Mouse (Mus musculus) neural tube, embryonic 14.5 days (tissue): ENCODE measurements at regions not wholly inside any gene's neighbourhood (a gene's known extent, or its start where the extent isn't known, plus 50 kb on each side); places are given as distances from the start of the nearest gene placed in this dataset.

Experiments used
- ATAC-seq: fragments of 200-750 bp; cut with Nextera tagmentation; 2 replicates; pipeline ENCODE4 v1.8.0; 2017; ENCODE audit warnings: low read depth, mild to moderate bottlenecking, moderate TSS enrichment, moderate library complexity
- H3K27ac ChIP-seq: fragments of 300-500 bp; sonication (generic); 2 replicates; pipeline ENCODE4 v1.5.1; 2014; ENCODE audit warnings: low read depth, mild to moderate bottlenecking, control low read depth, low read length, moderate library complexity, mixed read lengths
- H3K27me3 ChIP-seq: fragments of 300-500 bp; sonication (generic); 2 replicates; pipeline ENCODE4 v1.6.1; 2014; ENCODE audit warnings: low read length; ENCODE audit not compliant: control insufficient read depth, insufficient read depth
- H3K36me3 ChIP-seq: fragments of 300-500 bp; sonication (generic); 2 replicates; pipeline ENCODE4 v1.6.1; 2014; ENCODE audit warnings: low read length, mixed read lengths; ENCODE audit not compliant: control insufficient read depth, insufficient read depth
- H3K4me1 ChIP-seq: fragments of 300-500 bp; sonication (generic); 2 replicates; pipeline ENCODE4 v1.6.1; 2014; ENCODE audit warnings: low read length; ENCODE audit not compliant: control insufficient read depth, insufficient read depth
- H3K4me2 ChIP-seq: fragments of 300-500 bp; sonication (generic); 2 replicates; pipeline ENCODE4 v1.6.1; 2014; ENCODE audit warnings: mild to moderate bottlenecking, low read depth, low read length, control low read depth
- H3K4me3 ChIP-seq: fragments of 300-500 bp; sonication (generic); 2 replicates; pipeline ENCODE4 v1.5.1; 2014; ENCODE audit warnings: low read depth, low read length, control low read depth, mixed read lengths
- H3K9ac ChIP-seq: fragments of 300-500 bp; sonication (generic); replicated peaks from 2 replicates; pipeline ENCODE4 v1.6.1; 2014; ENCODE audit warnings: low read depth, mild to moderate bottlenecking, control low read depth, low read length, mixed read lengths
- H3K9me3 ChIP-seq: fragments of 300-500 bp; sonication (generic); 2 replicates; pipeline ENCODE4 v1.6.1; 2016; ENCODE audit warnings: low read length; ENCODE audit not compliant: control insufficient read depth
- WGBS: fragments of 180-500 bp; shearing (Covaris S2); extraction: QIAGEN DNeasy Blood & Tissue Kit; methylation state at CpG from one replicate; pipeline ENCODE4 v1.1.7; 2014; 5-methylcytosine and 5-hydroxymethylcytosine counted together

DNA sequence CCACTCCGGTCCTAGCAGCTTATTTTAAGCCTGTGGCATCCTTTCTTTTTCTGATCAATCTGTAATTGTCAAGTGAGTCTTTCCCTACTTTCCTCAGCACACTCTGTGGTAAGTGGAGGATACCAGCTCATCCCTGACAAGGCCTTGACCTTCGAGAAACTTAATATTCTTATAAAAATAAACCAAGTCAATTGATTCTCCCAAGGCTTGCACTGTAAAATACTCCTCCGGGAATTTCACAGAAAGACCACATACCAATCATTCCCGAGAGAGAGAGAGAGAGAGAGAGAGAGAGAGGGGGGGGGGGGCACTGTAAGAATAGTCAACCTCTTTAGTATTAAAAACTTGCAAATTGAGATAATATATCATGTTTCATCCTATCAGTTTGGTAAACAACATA, 173.1 kb upstream of the Tank start:
- H3K4me1 ChIP-seq, result 0 out of 2 replicates have a peak, but pooled peaks cover 2% of the 10 kb centered on the region
- H3K9me3 ChIP-seq, result no peaks in the 10 kb centered on the region
- no peak overlapping the region for H3K27ac ChIP-seq
- H3K4me3 ChIP-seq, result no peak overlapping the region
- no peak overlapping the region for H3K9ac ChIP-seq
- H3K4me2 ChIP-seq, result no peak overlapping the region
- WGBS, result 66% methylated on average over 4 of the region's 4 CpGs
- H3K36me3 ChIP-seq, result no peaks in the 10 kb centered on the region
- ATAC-seq, result no peak
- no peaks in the 10 kb centered on the region for H3K27me3 ChIP-seq

DNA sequence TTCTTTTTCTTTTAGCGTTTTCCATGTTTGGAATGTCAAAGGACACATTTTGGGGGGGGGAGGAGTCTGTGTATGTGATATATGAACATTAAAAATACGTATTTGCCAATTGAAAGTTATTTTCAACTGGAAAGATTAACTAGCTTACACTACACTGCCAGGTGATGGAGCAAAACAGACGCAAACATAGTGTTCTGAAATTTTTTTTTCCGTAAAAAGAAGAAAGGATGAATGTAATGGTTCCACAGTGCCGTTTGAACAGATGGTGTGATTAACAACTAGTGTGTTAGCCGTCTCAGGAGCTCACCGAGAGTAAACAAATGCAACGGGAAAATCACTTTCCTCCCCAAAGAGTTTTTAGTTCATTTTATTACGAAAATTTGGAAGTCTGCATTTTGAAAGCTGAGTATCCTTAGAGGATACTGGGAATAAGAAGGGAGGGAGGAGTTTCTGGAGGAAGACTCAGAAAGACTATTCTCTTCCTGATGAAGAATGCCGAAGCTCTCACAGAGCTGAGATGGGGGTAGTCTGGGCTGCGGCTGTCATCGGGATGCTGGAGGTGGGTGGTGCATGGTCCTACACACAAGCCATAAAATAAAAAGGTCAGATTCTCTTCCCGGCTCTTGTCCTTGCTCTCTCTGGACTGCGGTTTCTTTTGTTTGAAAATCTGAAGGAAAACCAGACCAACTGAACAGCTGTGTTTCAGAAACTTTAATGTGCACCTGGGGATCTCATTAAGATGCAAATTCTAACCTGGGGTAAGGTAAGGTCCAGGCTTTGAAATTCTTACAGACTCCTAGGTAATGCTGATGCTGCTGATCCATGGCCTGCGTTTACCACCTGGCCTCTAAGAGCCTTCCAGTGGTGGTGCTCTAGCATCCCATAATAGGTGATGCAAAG, 175.5 kb upstream of the Tank start:
- ATAC-seq, result peak; percentile 64
- WGBS, result 3% methylated on average over 15 of the region's 15 CpGs
- peak overlapping the region; percentile 29; the same call in 1 of the 2 replicates for H3K27ac ChIP-seq
- H3K4me3 ChIP-seq, result peak overlapping the region; percentile 28
- peak overlapping the region; percentile 63 for H3K4me2 ChIP-seq
- H3K9ac ChIP-seq, result peak overlapping the region; percentile 32; the same call in 1 of the 2 replicates
- 0 out of 2 replicates have a peak, but pooled peaks cover 7% of the 10 kb centered on the region for H3K4me1 ChIP-seq
- H3K27me3 ChIP-seq, result no peaks in the 10 kb centered on the region
- no peaks in the 10 kb centered on the region for H3K9me3 ChIP-seq
- no peaks in the 10 kb centered on the region for H3K36me3 ChIP-seq

DNA sequence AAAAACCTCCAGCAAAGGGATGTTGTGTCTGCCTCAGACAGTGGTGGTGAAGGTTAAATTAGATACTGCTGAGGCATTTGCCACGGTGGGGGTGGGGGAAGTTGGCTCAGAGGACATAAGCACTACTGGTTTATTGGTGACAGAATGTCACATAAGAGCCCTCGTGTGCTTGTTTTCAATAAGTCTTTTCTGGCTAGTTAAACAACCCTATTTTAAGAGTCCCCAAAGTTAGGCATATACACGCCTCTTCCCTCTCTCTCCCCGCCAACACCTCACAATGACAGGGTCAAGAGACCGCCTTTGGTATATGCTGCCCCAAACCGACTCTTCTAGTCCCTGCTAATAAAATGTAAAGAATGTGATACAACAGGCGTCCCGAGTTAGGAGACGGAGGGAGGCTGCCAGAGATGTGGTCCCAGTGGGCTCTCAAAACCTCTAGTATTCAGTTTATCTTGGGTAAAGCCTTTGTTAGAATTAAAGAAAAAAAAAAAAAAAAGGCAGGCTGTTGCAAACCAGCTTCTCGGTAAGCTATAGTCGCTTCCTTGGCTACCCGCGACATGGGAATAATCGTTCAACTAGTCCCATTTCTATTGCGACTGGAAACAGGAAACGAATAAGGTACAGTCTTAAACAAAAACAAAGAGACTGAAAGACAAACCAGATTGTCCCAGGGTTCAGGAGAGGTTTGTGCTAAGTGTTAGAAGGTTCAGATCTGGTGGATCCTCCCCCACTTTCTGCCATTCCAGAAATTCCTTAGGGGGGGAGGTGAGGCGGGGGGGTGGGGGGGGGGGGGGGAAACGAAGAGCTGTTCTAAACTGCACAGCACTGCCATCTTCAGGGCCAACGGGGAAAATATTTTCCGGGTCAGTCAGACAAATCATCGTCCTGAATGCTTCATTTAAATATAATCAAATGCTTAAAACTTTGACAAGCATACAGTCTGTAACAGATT, 176.5 kb upstream of the Tank start:
- Histone ChIP-seq H3K27me3 (no peaks in the 10 kb centered on the region), H3K4me2 (peak overlapping the region; percentile 63), H3K9ac (no peak overlapping the region; the same call in 1 of the 2 replicates), H3K4me3 (peak overlapping the region; percentile 30), H3K9me3 (no peaks in the 10 kb centered on the region), H3K4me1 (0 out of 2 replicates have a peak, but pooled peaks cover 7% of the 10 kb centered on the region), H3K36me3 (no peaks in the 10 kb centered on the region), H3K27ac (peak overlapping the region; percentile 46)
- under 1% methylated on average over 21 of the region's 21 CpGs for WGBS
- ATAC-seq, result peak; percentile 73

DNA sequence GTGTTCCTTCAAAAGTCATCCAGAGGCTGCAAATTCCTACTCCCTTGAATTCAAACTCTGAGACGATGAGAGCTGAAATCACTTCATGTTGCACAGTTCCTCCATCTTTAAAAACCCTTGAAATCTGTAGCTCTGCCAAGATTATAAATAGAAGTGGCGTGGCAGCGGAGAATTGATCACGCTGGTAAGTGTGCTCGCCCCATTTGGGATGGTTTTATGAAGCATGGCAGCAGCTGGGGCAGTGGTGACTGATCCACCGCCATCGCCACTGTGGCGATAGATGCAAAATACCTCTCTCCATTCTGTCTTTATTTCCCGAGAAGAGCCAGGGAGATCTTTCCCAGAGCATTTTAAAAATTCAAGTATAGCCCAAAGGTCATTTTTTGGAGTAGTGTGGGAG, 179.8 kb upstream of the Tank start:
- peak overlapping the region; percentile 37; the same call in 1 of the 2 replicates for H3K4me2 ChIP-seq
- 0 out of 2 replicates have a peak overlapping the region, but pooled peaks have one; percentile 12 for H3K27ac ChIP-seq
- H3K36me3 ChIP-seq, result no peaks in the 10 kb centered on the region
- 0 out of 2 replicates have a peak, but pooled peaks cover 7% of the 10 kb centered on the region for H3K4me1 ChIP-seq
- H3K27me3 ChIP-seq, result no peaks in the 10 kb centered on the region
- no peak for ATAC-seq
- H3K4me3 ChIP-seq, result no peak overlapping the region
- H3K9ac ChIP-seq, result no peak overlapping the region
- 30% methylated on average over 9 of the region's 9 CpGs for WGBS
- H3K9me3 ChIP-seq, result no peaks in the 10 kb centered on the region

DNA sequence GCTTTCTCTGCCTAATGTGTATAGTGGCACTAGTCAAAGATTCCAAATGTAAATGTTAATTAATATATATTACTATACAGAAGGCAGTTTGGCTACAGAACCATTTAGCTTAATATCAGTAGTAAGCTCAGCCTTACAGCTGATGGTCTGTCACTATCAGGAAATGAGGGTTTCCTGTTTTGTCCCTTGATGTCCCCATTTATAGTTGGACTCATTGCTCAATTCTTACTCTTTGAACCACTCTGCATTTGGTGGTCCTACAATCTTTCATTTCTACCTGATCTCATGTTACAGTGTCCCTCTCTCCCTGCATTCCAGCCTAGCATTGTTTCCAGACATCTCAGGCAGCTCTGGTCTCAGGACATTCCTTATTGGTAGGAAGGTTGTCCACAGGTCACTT, 188.8 kb upstream of the Tank start:
- Histone ChIP-seq H3K9me3 (no peaks in the 10 kb centered on the region; the same call in 1 of the 2 replicates), H3K4me2 (no peak overlapping the region), H3K9ac (no peak overlapping the region), H3K4me3 (no peak overlapping the region), H3K4me1 (no peaks in the 10 kb centered on the region), H3K36me3 (no peaks in the 10 kb centered on the region), H3K27ac (no peak overlapping the region), H3K27me3 (no peaks in the 10 kb centered on the region)
- ATAC-seq, result no peak

- no peak for ATAC-seq
- Histone ChIP-seq H3K4me1 (no peaks in the 10 kb centered on the region), H3K27ac (no peak overlapping the region), H3K4me2 (no peak overlapping the region), H3K9me3 (no peaks in the 10 kb centered on the region; the same call in 1 of the 2 replicates), H3K36me3 (no peaks in the 10 kb centered on the region), H3K4me3 (no peak overlapping the region), H3K9ac (no peak overlapping the region), H3K27me3 (no peaks in the 10 kb centered on the region)
- WGBS, result 79% methylated on average over 1 of the region's 1 CpGs
These were observed 189.2 kb upstream of the Tank start for GRCm38 (mm10) chr2:61389207-61389606.

GRCm38 (mm10) chr2:61387561-61387960, 190.8 kb upstream of the Tank start:
- Histone ChIP-seq H3K4me2 (no peak overlapping the region), H3K4me3 (no peak overlapping the region), H3K4me1 (no peaks in the 10 kb centered on the region), H3K27me3 (no peaks in the 10 kb centered on the region), H3K9ac (no peak overlapping the region), H3K36me3 (no peaks in the 10 kb centered on the region), H3K27ac (no peak overlapping the region), H3K9me3 (no peaks in the 10 kb centered on the region; the same call in 1 of the 2 replicates)
- no peak for ATAC-seq
- 23% methylated on average over 5 of the region's 5 CpGs for WGBS

DNA sequence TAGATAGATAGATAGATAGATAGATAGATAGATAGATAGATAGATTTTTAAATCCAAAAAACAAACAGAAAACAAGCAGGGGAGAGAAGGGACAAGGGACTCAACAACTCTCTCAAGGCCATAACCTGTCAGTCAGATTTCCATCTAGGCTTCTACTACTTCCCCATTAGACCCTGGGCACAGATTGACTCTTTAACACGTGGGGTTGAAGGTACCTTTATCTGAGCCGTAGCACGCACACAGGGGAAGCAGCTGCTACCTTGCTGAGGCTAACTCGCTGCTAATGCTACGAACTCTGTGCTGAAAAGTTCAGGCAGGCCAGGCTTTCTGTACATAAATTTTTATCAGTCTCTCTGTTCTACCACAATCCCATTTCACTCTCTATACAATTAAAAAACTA, 191.4 kb upstream of the Tank start:
- WGBS, result 82% methylated on average over 5 of the region's 5 CpGs
- no peak for ATAC-seq
- Histone ChIP-seq H3K36me3 (no peaks in the 10 kb centered on the region), H3K4me1 (no peaks in the 10 kb centered on the region), H3K4me3 (no peak overlapping the region), H3K27ac (no peak overlapping the region), H3K4me2 (no peak overlapping the region), H3K9me3 (no peaks in the 10 kb centered on the region), H3K9ac (no peak overlapping the region), H3K27me3 (no peaks in the 10 kb centered on the region)
